Comparison of ENCODE assay signal across 8 mouse cellular contexts in genomic region chr4:133599571-133600073, GRCm38 (mm10). TPM values are rescaled to one million over a fixed set of nuclear protein-coding genes. Genes with fewer than 3 reads are reported as not detected.
DNase-seq lines count a peak whose midpoint lies in the region; ATAC-seq and TF ChIP-seq lines count a peak whose summit lies in the region.

No protein-coding gene starts in this region.

- no peaks in the 10 kb centered on the region for H3K79me2 ChIP-seq in heart, adult 2 months (replicated peaks; ENCODE audit: control insufficient read depth, insufficient read depth, low read length)

- intact Hi-C loops in heart, adult 2 months (cut with DNase I), result loop anchor here (5.0 kb wide), 1 partner anchor 33 kb away; no protein-coding TSS in a partner anchor

- peaks cover 37% of the 10 kb centered on the region for H3K27me3 ChIP-seq in embryonic facial prominence, embryonic 14.5 days (replicated peaks; ENCODE audit: control insufficient read depth, insufficient read depth, low read length)
- no peaks in the 10 kb centered on the region for H3K27me3 ChIP-seq in heart, adult 2 months (ENCODE audit: control insufficient read depth, insufficient read depth, low read length)
- H3K27me3 ChIP-seq in kidney, adult 2 months (replicated peaks; ENCODE audit: control insufficient read depth, insufficient read depth, low read length), result no peaks in the 10 kb centered on the region
- H3K27me3 ChIP-seq in limb, embryonic 11.5 days (ENCODE audit: control insufficient read depth, insufficient read depth, low read length), result peaks cover 28% of the 10 kb centered on the region
- H3K27me3 ChIP-seq in midbrain, embryonic 13.5 days, result peaks cover 63% of the 10 kb centered on the region
- no peaks in the 10 kb centered on the region for H3K27me3 ChIP-seq in small intestine, adult 2 months (ENCODE audit: control insufficient read depth, insufficient read depth, low read length)

- peak; percentile 88 for DNase-seq in 416B (ENCODE audit: low read depth)
- DNase-seq in adrenal gland, postnatal 36 days, result peak; percentile 96 to 97
- DNase-seq in embryonic facial prominence, embryonic 14.5 days (ENCODE audit: low spot score), result peak; percentile 96
- peak; percentile 91 to 95 for DNase-seq in heart, adult 2 months
- peak; percentile 98 for DNase-seq in kidney, adult 2 months
- peak; percentile 88 for DNase-seq in limb, embryonic 11.5 days (ENCODE audit: low spot score)

- peak overlapping the region; percentile 83 for H3K4me2 ChIP-seq in embryonic facial prominence, embryonic 14.5 days (ENCODE audit: low read depth, low read length)
- peak overlapping the region; percentile 66 for H3K4me2 ChIP-seq in limb, embryonic 11.5 days (ENCODE audit: low read depth, severe bottlenecking)
- H3K4me2 ChIP-seq in midbrain, embryonic 13.5 days (replicated peaks), result peak overlapping the region; percentile 62

- no peak; the same call in 1 of the 2 replicates for TF ChIP-seq POLR2A in heart, adult 2 months (IDR thresholded peaks at IDR 0.05; ENCODE audit: insufficient read depth, low read depth, low read length)
- no peak for TF ChIP-seq POLR2A in kidney, adult 2 months (IDR thresholded peaks at IDR 0.05; ENCODE audit: low read depth, low read length)
- TF ChIP-seq POLR2A in small intestine, adult 2 months (IDR thresholded peaks at IDR 0.05; ENCODE audit: low read depth, low read length), result peak; percentile 67

- peaks cover 8% of the 10 kb centered on the region; the same call in 1 of the 2 replicates for H3K36me3 ChIP-seq in embryonic facial prominence, embryonic 14.5 days (ENCODE audit: control insufficient read depth, insufficient read depth, low read length)
- H3K36me3 ChIP-seq in heart, adult 2 months (ENCODE audit: control insufficient read depth, insufficient read depth, low read length), result no peaks in the 10 kb centered on the region
- H3K36me3 ChIP-seq in kidney, adult 2 months (ENCODE audit: control insufficient read depth, insufficient read depth, low read length), result peaks cover 2% of the 10 kb centered on the region
- 0 out of 2 replicates have a peak, but pooled peaks cover 2% of the 10 kb centered on the region for H3K36me3 ChIP-seq in limb, embryonic 11.5 days (ENCODE audit: control insufficient read depth, insufficient read depth, low read length)
- peaks cover 11% of the 10 kb centered on the region for H3K36me3 ChIP-seq in midbrain, embryonic 13.5 days
- peaks cover 13% of the 10 kb centered on the region; the same call in 1 of the 2 replicates for H3K36me3 ChIP-seq in small intestine, adult 2 months (ENCODE audit: control insufficient read depth, insufficient read depth, low read length)

- peak overlapping the region; percentile 55 for H3K4me3 ChIP-seq in embryonic facial prominence, embryonic 14.5 days (ENCODE audit: low read depth, low read length)
- peak overlapping the region; percentile 69 for H3K4me3 ChIP-seq in heart, adult 2 months
- H3K4me3 ChIP-seq in kidney, adult 2 months (ENCODE audit: insufficient read depth, low read depth, low read length), result peak overlapping the region; percentile 45
- peak overlapping the region; percentile 48 for H3K4me3 ChIP-seq in limb, embryonic 11.5 days (ENCODE audit: low read depth, low read length)
- peak overlapping the region; percentile 44 for H3K4me3 ChIP-seq in midbrain, embryonic 13.5 days (replicated peaks)
- peak overlapping the region; percentile 75 for H3K4me3 ChIP-seq in small intestine, adult 2 months (ENCODE audit: low read depth, low read length)

- H3K27ac ChIP-seq in embryonic facial prominence, embryonic 14.5 days (replicated peaks; ENCODE audit: low read depth, low read length), result peak overlapping the region; percentile 70
- peak overlapping the region; percentile 60 for H3K27ac ChIP-seq in heart, adult 2 months
- H3K27ac ChIP-seq in kidney, adult 2 months (ENCODE audit: insufficient read depth, low read depth, low read length), result peak overlapping the region; percentile 90
- H3K27ac ChIP-seq in limb, embryonic 11.5 days (replicated peaks; ENCODE audit: low read depth, low read length), result no peak overlapping the region
- H3K27ac ChIP-seq in midbrain, embryonic 13.5 days, result no peak overlapping the region
- peak overlapping the region; percentile 100 for H3K27ac ChIP-seq in small intestine, adult 2 months (ENCODE audit: insufficient read depth, low read depth, low read length)

- H3K9me3 ChIP-seq in embryonic facial prominence, embryonic 14.5 days (ENCODE audit: control insufficient read depth, low read length), result no peaks in the 10 kb centered on the region
- H3K9me3 ChIP-seq in limb, embryonic 11.5 days (ENCODE audit: control insufficient read depth, low read length), result no peaks in the 10 kb centered on the region
- H3K9me3 ChIP-seq in midbrain, embryonic 13.5 days, result no peaks in the 10 kb centered on the region

- TF ChIP-seq EP300 in heart, adult 2 months (IDR thresholded peaks at IDR 0.05; ENCODE audit: insufficient read depth, low read depth, low read length), result no peak

- WGBS in embryonic facial prominence, embryonic 14.5 days, result under 1% methylated on average over 32 of the region's 50 CpGs
- under 1% methylated on average over 50 of the region's 50 CpGs for WGBS in heart, adult 2 months
- under 1% methylated on average over 50 of the region's 50 CpGs for WGBS in kidney, adult 2 months
- 0% methylated on average over 50 of the region's 50 CpGs for WGBS in limb, embryonic 11.5 days
- WGBS in midbrain, embryonic 13.5 days, result under 1% methylated on average over 42 of the region's 50 CpGs
- WGBS in small intestine, adult 2 months, result under 1% methylated on average over 50 of the region's 50 CpGs

- peak overlapping the region; percentile 63 for H3K9ac ChIP-seq in embryonic facial prominence, embryonic 14.5 days (ENCODE audit: low read depth, low read length)
- peak overlapping the region; percentile 61 for H3K9ac ChIP-seq in heart, adult 2 months (ENCODE audit: low read depth, low read length)
- H3K9ac ChIP-seq in limb, embryonic 11.5 days (ENCODE audit: low read length), result peak overlapping the region; percentile 49
- peak overlapping the region; percentile 48 for H3K9ac ChIP-seq in midbrain, embryonic 13.5 days (replicated peaks)

- H3K4me1 ChIP-seq in embryonic facial prominence, embryonic 14.5 days (ENCODE audit: control insufficient read depth, insufficient read depth, low read length), result peaks cover 7% of the 10 kb centered on the region; the same call in 1 of the 2 replicates
- H3K4me1 ChIP-seq in heart, adult 2 months (ENCODE audit: control insufficient read depth, insufficient read depth, low read length), result 0 out of 2 replicates have a peak, but pooled peaks cover 1% of the 10 kb centered on the region
- H3K4me1 ChIP-seq in kidney, adult 2 months (ENCODE audit: control insufficient read depth, insufficient read depth, low read length), result peaks cover 15% of the 10 kb centered on the region; the same call in 1 of the 2 replicates
- H3K4me1 ChIP-seq in limb, embryonic 11.5 days (ENCODE audit: control insufficient read depth, insufficient read depth, low read length), result peaks cover 9% of the 10 kb centered on the region; the same call in 1 of the 2 replicates
- H3K4me1 ChIP-seq in midbrain, embryonic 13.5 days (replicated peaks), result peaks cover 17% of the 10 kb centered on the region
- no peaks in the 10 kb centered on the region; the same call in 1 of the 2 replicates for H3K4me1 ChIP-seq in small intestine, adult 2 months (ENCODE audit: control insufficient read depth, insufficient read depth, insufficient read length, low read length)

- peak; percentile 18; the same call in 1 of the 2 replicates for TF ChIP-seq CTCF in heart, adult 2 months (IDR thresholded peaks at IDR 0.05)
- TF ChIP-seq CTCF in kidney, adult 2 months (conservative IDR thresholded peaks at IDR 0.05; ENCODE audit: insufficient read depth, insufficient read length, low read depth, low read length), result no peak
- no peak for TF ChIP-seq CTCF in small intestine, adult 2 months (IDR thresholded peaks at IDR 0.05; ENCODE audit: extremely low read depth, insufficient read length, insufficient replicate concordance, low read depth, low read length)

- peak; percentile 96 for ATAC-seq in embryonic facial prominence, embryonic 14.5 days (ENCODE audit: low read depth)
- peak; percentile 93 for ATAC-seq in limb, embryonic 11.5 days (ENCODE audit: insufficient number of reproducible peaks, low FRiP score, low TSS enrichment, low read depth)
- ATAC-seq in midbrain, embryonic 13.5 days, result peak; percentile 95

RNA-seq across cellular contexts. Expression of gene Sfn, which starts 2.3 kb away (rescaled TPM):
- total RNA-seq in adrenal gland, postnatal 36 days (2021), result 1 to 10 TPM; 1.2 to 1.4 TPM
- polyA plus RNA-seq in embryonic facial prominence, embryonic 14.5 days (2014; fragmentation: Nextera tagmentation; extraction: Ambion mirVana), result 129 and 135 TPM in 2 replicates
- 1 to 10 TPM; 1.2 TPM for total RNA-seq in heart, adult 2 months (2021)
- polyA plus RNA-seq in heart, adult 2 months (2012; rRNA removed), result 1.4 and 2.0 TPM in 2 replicates
- polyA plus RNA-seq in kidney, adult 2 months (2012; rRNA removed), result 7.2 and 7.6 TPM in 2 replicates
- polyA plus RNA-seq in limb, embryonic 11.5 days (2014; fragmentation: Nextera tagmentation; extraction: Ambion mirVana), result 34.9 and 45.1 TPM in 2 replicates
- 0.89 and 1.2 TPM in 2 replicates for polyA plus RNA-seq in midbrain, embryonic 13.5 days (2015; fragmentation: Nextera tagmentation; extraction: Ambion mirVana)
- 175 and 423 TPM in 2 replicates for polyA plus RNA-seq in small intestine, adult 2 months (2012; rRNA removed)

RNA-seq across cellular contexts. Expression of gene Gpn2, which starts 15.5 kb away (rescaled TPM):
- total RNA-seq in adrenal gland, postnatal 36 days (2021), result 10 to 100 TPM; 16.4 to 21.4 TPM
- 17.3 and 18.8 TPM in 2 replicates for polyA plus RNA-seq in embryonic facial prominence, embryonic 14.5 days (2014; fragmentation: Nextera tagmentation; extraction: Ambion mirVana)
- total RNA-seq in heart, adult 2 months (2021), result 1 to 10 TPM; 6.8 to 7.3 TPM
- 12.1 and 17.7 TPM in 2 replicates for polyA plus RNA-seq in heart, adult 2 months (2012; rRNA removed)
- polyA plus RNA-seq in kidney, adult 2 months (2012; rRNA removed), result 26.7 and 31.4 TPM in 2 replicates
- polyA plus RNA-seq in limb, embryonic 11.5 days (2014; fragmentation: Nextera tagmentation; extraction: Ambion mirVana), result 26.6 and 27.2 TPM in 2 replicates
- polyA plus RNA-seq in midbrain, embryonic 13.5 days (2015; fragmentation: Nextera tagmentation; extraction: Ambion mirVana), result 20.6 and 23.5 TPM in 2 replicates
- polyA plus RNA-seq in small intestine, adult 2 months (2012; rRNA removed), result 40.7 and 77.8 TPM in 2 replicates

RNA-seq across cellular contexts. Expression of gene Gpatch3, which starts 25.1 kb away (rescaled TPM):
- 1 to 10 TPM; 4.8 to 5.7 TPM for total RNA-seq in adrenal gland, postnatal 36 days (2021)
- 6.3 and 8.3 TPM in 2 replicates for polyA plus RNA-seq in embryonic facial prominence, embryonic 14.5 days (2014; fragmentation: Nextera tagmentation; extraction: Ambion mirVana)
- total RNA-seq in heart, adult 2 months (2021), result 1 to 10 TPM; 3.4 to 5.0 TPM
- 1.9 and 2.1 TPM in 2 replicates for polyA plus RNA-seq in heart, adult 2 months (2012; rRNA removed)
- 3.8 and 4.6 TPM in 2 replicates for polyA plus RNA-seq in kidney, adult 2 months (2012; rRNA removed)
- 9.0 and 10.3 TPM in 2 replicates for polyA plus RNA-seq in limb, embryonic 11.5 days (2014; fragmentation: Nextera tagmentation; extraction: Ambion mirVana)
- 7.6 and 7.8 TPM in 2 replicates for polyA plus RNA-seq in midbrain, embryonic 13.5 days (2015; fragmentation: Nextera tagmentation; extraction: Ambion mirVana)
- polyA plus RNA-seq in small intestine, adult 2 months (2012; rRNA removed), result 4.1 and 7.3 TPM in 2 replicates

RNA-seq across cellular contexts. Expression of gene Nr0b2, which starts 46.4 kb away (rescaled TPM):
- 10 to 100 TPM; 27.9 to 52.7 TPM for total RNA-seq in adrenal gland, postnatal 36 days (2021)
- polyA plus RNA-seq in embryonic facial prominence, embryonic 14.5 days (2014; fragmentation: Nextera tagmentation; extraction: Ambion mirVana), result not detected in 2 replicates
- total RNA-seq in heart, adult 2 months (2021), result 10 to 100 TPM; 13.1 to 14.5 TPM
- polyA plus RNA-seq in heart, adult 2 months (2012; rRNA removed), result 28.3 and 45.4 TPM in 2 replicates
- polyA plus RNA-seq in kidney, adult 2 months (2012; rRNA removed), result 6.0 and 6.8 TPM in 2 replicates
- not detected in 2 replicates for polyA plus RNA-seq in limb, embryonic 11.5 days (2014; fragmentation: Nextera tagmentation; extraction: Ambion mirVana)
- polyA plus RNA-seq in midbrain, embryonic 13.5 days (2015; fragmentation: Nextera tagmentation; extraction: Ambion mirVana), result not detected in 2 replicates
- 1.8 and 23.0 TPM in 2 replicates for polyA plus RNA-seq in small intestine, adult 2 months (2012; rRNA removed)

RNA-seq across cellular contexts. Expression of gene Zdhhc18, which starts 50.3 kb away (rescaled TPM):
- total RNA-seq in adrenal gland, postnatal 36 days (2021), result 10 to 100 TPM; 15.2 to 24.9 TPM
- polyA plus RNA-seq in embryonic facial prominence, embryonic 14.5 days (2014; fragmentation: Nextera tagmentation; extraction: Ambion mirVana), result 2.1 and 3.7 TPM in 2 replicates
- 10 to 100 TPM; 21.3 to 27.7 TPM for total RNA-seq in heart, adult 2 months (2021)
- 37.3 and 40.1 TPM in 2 replicates for polyA plus RNA-seq in heart, adult 2 months (2012; rRNA removed)
- polyA plus RNA-seq in kidney, adult 2 months (2012; rRNA removed), result 28.7 and 31.6 TPM in 2 replicates
- 2.7 and 4.9 TPM in 2 replicates for polyA plus RNA-seq in limb, embryonic 11.5 days (2014; fragmentation: Nextera tagmentation; extraction: Ambion mirVana)
- 3.5 and 4.1 TPM in 2 replicates for polyA plus RNA-seq in midbrain, embryonic 13.5 days (2015; fragmentation: Nextera tagmentation; extraction: Ambion mirVana)
- polyA plus RNA-seq in small intestine, adult 2 months (2012; rRNA removed), result 18.7 and 36.7 TPM in 2 replicates

Comparison
In these comparisons a context has a peak if more than half of its experiments do, and no peak if none do; other contexts are left out.
1. H3K27ac ChIP-seq: peak in embryonic facial prominence, embryonic 14.5 days (single experiment), heart, adult 2 months (single experiment), kidney, adult 2 months (single experiment) and small intestine, adult 2 months (single experiment); none in limb, embryonic 11.5 days (single experiment) and midbrain, embryonic 13.5 days (single experiment).
2. Peak in every context shown above with its lines, with median percentiles within 50 percentile points of each other: DNase-seq, ATAC-seq, H3K4me2 ChIP-seq, H3K4me3 ChIP-seq and H3K9ac ChIP-seq.